Mouse (Mus musculus): ENCODE data around the gene Cwc27. TPM values are rescaled to one million over a fixed set of nuclear protein-coding genes. Genes with fewer than 3 reads are reported as not detected.

The Cwc27 gene
- polyA plus RNA-seq (2014; fragmentation: Illumina TruSeq; extraction: RNeasy Lipid Tissue Mini Kit (QIAGEN cat#74804)), result 38.1 TPM

GRCm38 (mm10) chr13:104816635-104817571 lies at the start of gene Cwc27:
TSS of gene Cwc27 (minus strand) at chr13:104817142.

GRCm38 (mm10) chr13:104863127-104863979 lies 46.4 kb upstream of the Cwc27 start, which contains the start of gene Shisal2b:
TSS of gene Shisal2b (minus strand) at chr13:104863893.

GRCm38 (mm10) chr13:104792184-104792583 lies 24.8 kb downstream of the Cwc27 start, which contains the start of gene Srek1ip1:
TSS of gene Srek1ip1 (plus strand) at chr13:104792484.

Other genes with a start within 250 kb of the Cwc27 start
- gene Srek1ip1, start 24.7 kb downstream of the Cwc27 start, polyA plus RNA-seq (2014; fragmentation: Illumina TruSeq; extraction: RNeasy Lipid Tissue Mini Kit (QIAGEN cat#74804)), result 113 TPM
- gene Shisal2b, start 46.8 kb upstream of the Cwc27 start, polyA plus RNA-seq (2014; fragmentation: Illumina TruSeq; extraction: RNeasy Lipid Tissue Mini Kit (QIAGEN cat#74804)), result 8.9 TPM
- gene Rgs7bp, start 237.8 kb upstream of the Cwc27 start, polyA plus RNA-seq (2014; fragmentation: Illumina TruSeq; extraction: RNeasy Lipid Tissue Mini Kit (QIAGEN cat#74804)), result 18.8 TPM